Mouse (Mus musculus) spleen, adult 2 months (tissue): ENCODE results near the gene Cops4.

Source experiments
- CTCF ChIP-seq: fragments of 200-500 bp; IDR thresholded peaks from 2 replicates; pipeline ENCODE4 v1.5.1; 2011; ENCODE audit warnings: mild to moderate bottlenecking, inconsistent platforms; ENCODE audit not compliant: insufficient read depth, insufficient read length, insufficient replicate concordance; ENCODE audit errors: extremely low read depth
- POLR2A ChIP-seq: fragments of 200-500 bp; IDR thresholded peaks from 2 replicates; pipeline ENCODE4 v1.6.1; 2011; ENCODE audit warnings: low read depth, low read length, inconsistent platforms

DNA sequence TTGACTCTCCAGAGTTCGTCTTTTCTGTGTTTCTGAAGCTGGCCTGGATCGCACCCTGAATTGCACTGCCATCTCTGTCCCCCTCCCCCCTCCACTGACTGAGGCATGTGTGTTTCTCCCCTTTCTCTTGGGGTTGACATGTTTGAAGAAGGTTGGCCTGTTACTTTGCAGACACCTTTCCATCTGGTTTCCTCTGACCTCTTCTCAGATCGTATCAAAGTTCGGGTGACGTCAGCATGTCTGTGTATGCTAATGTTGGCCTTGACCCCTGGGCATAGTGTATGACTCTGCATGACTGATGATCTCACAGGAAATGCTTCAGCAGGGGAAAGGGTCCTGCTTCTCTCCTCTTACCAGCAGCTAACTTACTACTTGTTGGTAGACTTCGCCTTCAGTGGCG lies 65.0 kb downstream of the Cops4 start:
- TF ChIP-seq CTCF (no peak), POLR2A (no peak)
